Mouse (Mus musculus) heart, adult 2 months (tissue): ENCODE measurements around the gene G430095P16Rik. TPM values are rescaled to one million over a fixed set of nuclear protein-coding genes. Genes with fewer than 3 reads are reported as not detected.
A peak's percentile ranks its signal among the peaks of the same experiment; 100 is the strongest.

Experiments used
- DNase-seq, 2 experiments: peaks; one replicate each; pipeline ENCODE4 v3.0.0; 2021
- H3K27ac ChIP-seq: fragments of 200-600 bp; 2 replicates; pipeline ENCODE4 v1.8.1; 2022
- H3K27me3 ChIP-seq: fragments of 200-500 bp; 2 replicates; pipeline ENCODE4 v1.6.1; 2012; ENCODE audit warnings: mild to moderate bottlenecking, low read length, inconsistent platforms, mixed read lengths; ENCODE audit not compliant: control insufficient read depth, insufficient read depth
- H3K36me3 ChIP-seq: fragments of 200-500 bp; 2 replicates; pipeline ENCODE4 v1.6.1; 2012; ENCODE audit warnings: low read length, inconsistent platforms; ENCODE audit not compliant: control insufficient read depth, insufficient read depth
- H3K4me1 ChIP-seq: fragments of 200-500 bp; 2 replicates; pipeline ENCODE4 v1.6.1; 2011; ENCODE audit warnings: low read length; ENCODE audit not compliant: control insufficient read depth, insufficient read depth
- H3K4me3 ChIP-seq: fragments of 200-600 bp; 2 replicates; pipeline ENCODE4 v1.8.1; 2022
- H3K79me2 ChIP-seq: fragments of 200-500 bp; replicated peaks from 2 replicates; pipeline ENCODE4 v1.6.1; 2012; ENCODE audit warnings: mild to moderate bottlenecking, inconsistent platforms, low read length, moderate library complexity, mixed read lengths; ENCODE audit not compliant: control insufficient read depth, insufficient read depth
- H3K9ac ChIP-seq: fragments of 200-500 bp; 2 replicates; pipeline ENCODE4 v1.6.1; 2012; ENCODE audit warnings: low read depth, mild to moderate bottlenecking, control low read depth, inconsistent platforms, low read length, mixed read lengths
- CTCF ChIP-seq: fragments of 200-600 bp; IDR thresholded peaks from 2 replicates; pipeline ENCODE4 v1.8.1; 2022; ENCODE audit warnings: antibody characterized with exemption, mild to moderate bottlenecking, moderate library complexity
- EP300 ChIP-seq: fragments of 200-500 bp; IDR thresholded peaks from 2 replicates; pipeline ENCODE4 v1.6.1; 2011; ENCODE audit warnings: low read depth, low read length, control low read depth; ENCODE audit not compliant: insufficient read depth
- POLR2A ChIP-seq: fragments of 200-500 bp; IDR thresholded peaks from 2 replicates; pipeline ENCODE4 v1.6.1; 2011; ENCODE audit warnings: mild to moderate bottlenecking, low read depth, low read length, control low read depth; ENCODE audit not compliant: insufficient read depth
- WGBS: fragments of 180-500 bp; shearing (Covaris S2); methylation state at CpG from one replicate; pipeline ENCODE4 v1.1.7; 2018; 5-methylcytosine and 5-hydroxymethylcytosine counted together
- intact Hi-C: fragments of 180-260 bp; cut with DNase I; formaldehyde crosslinking; loops from one replicate; pipeline ENCODE4 v1.15.1; 2025
- polyA plus RNA-seq: library from polyadenylated mRNA; depleted of rRNA; stranded (reverse); fragments of >200 nt; gene quantifications from 2 replicates; pipeline ENCODE4 v1.2.3, GENCODE M21; 2012
- total RNA-seq, 2 experiments: library from RNA; stranded (reverse); gene quantifications; 2 replicates each; pipeline ENCODE4 v1.2.3; 2021

Gene G430095P16Rik
- total and polyA plus RNA-seq, 3 experiments, result 0.55 to 0.70 TPM; not detected in 1

DNA sequence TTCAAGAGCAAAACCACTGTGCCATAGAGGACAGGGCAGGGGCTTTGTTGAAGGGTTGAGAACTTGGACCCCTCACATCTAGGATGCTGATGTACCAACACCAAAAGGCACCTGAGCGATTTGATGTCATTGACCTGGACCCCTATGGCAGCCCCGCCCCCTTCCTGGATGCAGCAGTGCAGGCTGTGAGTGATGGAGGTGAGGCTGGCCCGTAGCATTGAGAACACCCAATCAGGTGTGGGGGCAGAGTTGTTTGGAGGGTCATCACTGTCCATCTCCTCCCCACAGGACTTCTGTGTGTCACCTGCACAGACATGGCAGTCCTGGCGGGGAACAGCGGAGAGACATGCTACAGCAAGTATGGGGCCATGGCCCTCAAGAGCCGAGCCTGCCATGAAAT is 27.7 kb upstream of the G430095P16Rik start:
- Histone ChIP-seq H3K27ac (no peak overlapping the region), H3K4me1 (peaks cover 11% of the 10 kb centered on the region), H3K79me2 (no peaks in the 10 kb centered on the region; the same call in 1 of the 2 replicates), H3K27me3 (no peaks in the 10 kb centered on the region), H3K36me3 (no peaks in the 10 kb centered on the region), H3K9ac (no peak overlapping the region), H3K4me3 (no peak overlapping the region)
- no peak for DNase-seq
- TF ChIP-seq EP300 (no peak), POLR2A (no peak), CTCF (no peak)
- intact Hi-C loops, result no loop called here
- WGBS, result 94% methylated on average over 6 of the region's 6 CpGs

DNA sequence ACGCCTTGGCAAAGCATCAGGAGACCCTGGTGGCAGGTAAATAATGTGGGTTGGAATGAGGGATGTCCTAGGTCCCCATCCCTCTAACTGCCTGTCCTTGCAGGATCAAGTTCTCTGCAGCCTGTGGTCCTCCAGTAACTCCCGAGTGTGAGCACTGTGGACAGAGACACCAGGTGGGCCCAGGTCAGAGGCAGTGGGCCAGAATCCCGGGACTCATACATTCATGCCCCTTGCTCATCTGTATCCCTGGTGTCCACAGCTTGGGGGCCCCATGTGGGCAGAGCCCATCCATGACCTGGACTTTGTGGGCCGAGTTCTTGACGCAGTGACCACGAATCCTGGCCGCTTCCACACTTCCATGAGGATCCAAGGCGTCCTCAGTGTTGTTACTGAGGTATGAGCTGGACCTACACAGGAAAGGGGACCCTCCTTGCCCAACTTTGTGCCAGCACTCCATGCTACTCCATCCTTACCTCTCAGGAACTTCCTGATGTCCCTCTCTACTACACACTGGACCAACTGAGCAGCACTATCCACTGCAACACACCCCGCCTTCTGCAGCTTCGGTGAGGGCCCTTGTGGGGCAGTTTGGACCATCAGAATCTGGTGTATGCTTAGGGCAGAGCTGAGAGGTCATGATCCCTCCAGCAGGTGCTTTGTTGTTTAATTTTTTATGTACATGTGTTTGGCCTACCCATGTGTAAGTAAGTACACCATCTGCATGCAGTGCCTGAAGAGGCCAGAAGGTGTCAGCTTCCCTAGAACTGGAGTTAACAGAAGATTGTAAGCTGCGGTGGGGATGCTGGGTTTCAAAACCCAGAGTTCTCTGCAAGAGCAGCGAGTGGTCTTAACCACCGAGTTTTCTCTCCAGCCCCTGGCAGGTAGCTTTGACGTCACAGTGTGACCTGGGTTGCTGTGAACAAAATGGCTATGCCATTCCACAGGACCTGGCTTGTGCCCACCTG is 25.4 kb upstream of the G430095P16Rik start:
- no peak for DNase-seq
- WGBS, result 88% methylated on average over 14 of the region's 14 CpGs
- TF ChIP-seq CTCF, result peak; percentile 73
- no peak for TF ChIP-seq EP300
- no peaks in the 10 kb centered on the region; the same call in 1 of the 2 replicates for H3K79me2 ChIP-seq
- no peak overlapping the region for H3K27ac ChIP-seq
- intact Hi-C loops, result no loop called here
- peaks cover 14% of the 10 kb centered on the region for H3K4me1 ChIP-seq
- no peak overlapping the region for H3K4me3 ChIP-seq
- H3K27me3 ChIP-seq, result no peaks in the 10 kb centered on the region
- no peak overlapping the region for H3K9ac ChIP-seq
- no peaks in the 10 kb centered on the region for H3K36me3 ChIP-seq

DNA sequence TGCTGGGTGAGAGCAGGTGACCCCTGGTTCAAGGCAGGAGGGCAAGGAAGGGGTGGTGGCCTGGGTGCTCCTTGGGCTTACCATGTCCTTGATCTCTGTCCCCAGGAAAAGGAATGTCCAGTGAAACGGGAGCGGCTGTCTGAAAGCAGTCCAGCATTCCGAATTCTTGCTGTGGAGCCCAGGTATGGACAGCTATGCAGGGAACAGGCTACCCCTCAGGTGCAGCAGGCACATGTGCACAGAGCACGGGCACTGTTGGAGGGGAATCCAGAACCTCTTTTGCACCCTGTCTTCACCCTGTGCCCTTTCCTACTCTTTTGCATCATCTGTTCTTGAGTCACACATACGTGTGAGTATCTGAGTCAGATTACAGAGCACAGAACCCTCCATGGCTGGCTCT is 24.5 kb upstream of the G430095P16Rik start:
- Histone ChIP-seq H3K9ac (no peak overlapping the region), H3K27ac (peak overlapping the region; percentile 90), H3K79me2 (no peaks in the 10 kb centered on the region), H3K27me3 (no peaks in the 10 kb centered on the region), H3K4me3 (no peak overlapping the region), H3K4me1 (peaks cover 14% of the 10 kb centered on the region), H3K36me3 (no peaks in the 10 kb centered on the region)
- WGBS, result 83% methylated on average over 5 of the region's 5 CpGs
- intact Hi-C loops, result no loop called here
- TF ChIP-seq EP300 (no peak), POLR2A (no peak), CTCF (no peak)
- no peak for DNase-seq

DNA sequence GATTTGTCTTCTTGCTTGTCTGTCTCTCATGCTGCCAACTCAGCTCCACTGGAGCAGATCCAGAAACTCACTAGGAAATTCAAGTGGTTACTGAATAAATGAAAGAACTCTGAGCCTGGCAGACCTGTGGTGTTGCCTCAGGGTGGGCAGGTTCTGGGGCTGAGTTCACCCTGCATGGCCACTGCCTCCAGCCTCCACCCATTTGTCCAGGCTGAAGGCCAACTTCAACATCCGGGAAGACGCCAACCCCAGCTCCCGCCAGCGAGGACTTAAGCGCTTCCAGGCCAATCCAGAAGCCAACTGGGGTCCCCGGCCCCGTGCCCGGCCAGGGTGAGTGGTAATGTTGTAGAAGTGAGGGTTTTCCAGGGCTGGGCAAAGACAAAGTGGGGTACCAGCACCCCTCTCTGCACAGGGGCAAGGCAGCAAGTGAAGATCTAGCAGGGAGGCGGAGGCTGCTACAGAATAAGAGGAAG is 23.8 kb upstream of the G430095P16Rik start:
- TF ChIP-seq POLR2A (no peak), EP300 (0 out of 2 replicates have a peak, but pooled peaks have one; percentile 43)
- H3K9ac ChIP-seq, result peak overlapping the region; percentile 54

DNA sequence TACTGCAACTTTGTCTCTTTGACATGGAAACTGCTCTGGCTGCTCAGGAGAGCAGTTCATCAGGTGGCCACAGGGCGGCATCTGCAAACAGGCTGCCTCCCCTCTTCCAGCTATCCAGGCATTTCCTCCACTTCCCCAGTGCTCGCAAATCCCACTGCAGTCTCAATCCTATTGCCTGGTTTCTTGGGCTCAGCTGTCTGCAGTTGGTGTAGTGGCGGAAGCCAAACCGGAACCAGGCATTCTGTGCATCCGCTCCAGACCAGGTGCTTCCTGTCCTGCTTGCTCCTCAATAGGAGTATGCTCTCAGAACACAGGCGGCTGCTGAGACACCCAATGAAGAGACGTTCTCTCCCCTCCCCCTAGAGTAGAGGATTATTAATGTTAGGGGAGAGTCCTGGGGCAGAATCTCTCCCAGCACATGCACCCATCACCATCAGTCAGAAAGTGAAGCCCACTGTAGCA is 22.9 kb upstream of the G430095P16Rik start:
- no peaks in the 10 kb centered on the region for H3K27me3 ChIP-seq
- TF ChIP-seq CTCF (peak; percentile 94), EP300 (peak; percentile 99), POLR2A (peak; percentile 89)
- H3K36me3 ChIP-seq, result no peaks in the 10 kb centered on the region
- intact Hi-C loops, result loop anchor here (2.0 kb wide), 1 partner anchor 39 kb away; no protein-coding TSS in a partner anchor
- WGBS, result 36% methylated on average over 7 of the region's 7 CpGs
- no peak overlapping the region for H3K4me3 ChIP-seq
- H3K79me2 ChIP-seq, result no peaks in the 10 kb centered on the region
- DNase-seq, result peak; percentile 77 to 89
- no peak overlapping the region; the same call in 1 of the 2 replicates for H3K9ac ChIP-seq
- H3K4me1 ChIP-seq, result peaks cover 19% of the 10 kb centered on the region
- peak overlapping the region; percentile 90 for H3K27ac ChIP-seq

More for the DNA sequence above, 23.8 kb upstream of the G430095P16Rik start:
- Histone ChIP-seq H3K4me3 (peak overlapping the region; percentile 29; the same call in 1 of the 2 replicates), H3K79me2 (no peaks in the 10 kb centered on the region), H3K36me3 (no peaks in the 10 kb centered on the region), H3K4me1 (peaks cover 18% of the 10 kb centered on the region), H3K27me3 (no peaks in the 10 kb centered on the region), H3K27ac (peak overlapping the region; percentile 90)
- 31% methylated on average over 9 of the region's 9 CpGs for WGBS
- peak; percentile 84 to 87 for DNase-seq
- intact Hi-C loops, result no loop called here

DNA sequence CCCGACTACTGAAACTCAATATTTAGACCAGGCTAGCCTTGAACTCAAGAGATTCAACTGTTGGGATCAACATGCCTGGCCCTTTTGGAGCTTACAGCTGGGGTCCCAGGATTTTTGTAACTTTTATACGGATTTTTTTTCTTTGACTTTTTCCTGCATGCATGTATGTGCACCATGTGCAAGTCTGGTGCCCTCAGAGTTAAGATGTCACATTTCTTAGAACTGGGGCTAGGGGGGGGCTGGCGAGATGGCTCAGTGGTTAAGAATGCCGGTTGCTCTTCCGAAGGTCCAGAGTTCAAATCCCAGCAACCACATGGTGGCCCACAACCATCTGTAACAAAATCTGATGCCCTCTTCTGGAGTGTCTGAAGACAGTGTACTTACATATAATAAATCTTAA is 22.3 kb upstream of the G430095P16Rik start:
- Histone ChIP-seq H3K27me3 (no peaks in the 10 kb centered on the region), H3K27ac (peak overlapping the region; percentile 90), H3K36me3 (no peaks in the 10 kb centered on the region), H3K79me2 (no peaks in the 10 kb centered on the region), H3K4me3 (no peak overlapping the region), H3K9ac (no peak overlapping the region), H3K4me1 (peaks cover 20% of the 10 kb centered on the region)
- 63% methylated on average over 5 of the region's 5 CpGs for WGBS
- DNase-seq, result no peak
- TF ChIP-seq CTCF, result no peak
- TF ChIP-seq POLR2A, result no peak
- TF ChIP-seq EP300, result no peak
- intact Hi-C loops, result loop anchor here (2.0 kb wide), 1 partner anchor 40 kb away; no protein-coding TSS in a partner anchor
